Mouse (Mus musculus) layer of hippocampus, postnatal 25 days (tissue): ENCODE measurements at regions not wholly inside any gene's neighbourhood (a gene's known extent, or its start where the extent isn't known, plus 50 kb on each side); places are given as distances from the start of the nearest gene placed in this dataset.

Experiments
- DNase-seq, 2 experiments: peaks; one replicate each; pipeline ENCODE4 v3.0.0; 2022; ENCODE audit warnings: mixed read lengths in 2 of 2, low spot score in 1 of 2; ENCODE audit errors: extremely low spot score in 1 of 2

GRCm38 (mm10) chr8:65443266-65443665, 174.4 kb upstream of the March1 start:
- DNase-seq: no peak

GRCm38 (mm10) chr8:65420870-65421269, 196.8 kb upstream of the March1 start:
- DNase-seq: no peak

GRCm38 (mm10) chr8:65417897-65418296, 199.8 kb upstream of the March1 start:
- DNase-seq: no peak

GRCm38 (mm10) chr8:65414201-65414600, 203.5 kb upstream of the March1 start:
- DNase-seq: no peak

- peak in 1 of 2 experiments; percentile 12 for DNase-seq
These were observed 205.4 kb upstream of the March1 start for GRCm38 (mm10) chr8:65412291-65412690.

- no peak for DNase-seq
These were observed 221.9 kb upstream of the March1 start for GRCm38 (mm10) chr8:65395755-65396154.

- DNase-seq: no peak
These were observed 226.6 kb upstream of the BC030870 start for GRCm38 (mm10) chr8:65355990-65356389.

- peak in 1 of 2 experiments; percentile 25 for DNase-seq
These were observed 220.0 kb upstream of the BC030870 start for GRCm38 (mm10) chr8:65349396-65349795.

- DNase-seq: no peak
These were observed 201.8 kb upstream of the BC030870 start for GRCm38 (mm10) chr8:65331136-65331535.

- no peak for DNase-seq
These were observed 159.3 kb upstream of the BC030870 start for GRCm38 (mm10) chr8:65288687-65289086.

- DNase-seq: no peak
These were observed 151.0 kb upstream of the BC030870 start for GRCm38 (mm10) chr8:65280390-65280789.
